In the genomic region with DNA sequence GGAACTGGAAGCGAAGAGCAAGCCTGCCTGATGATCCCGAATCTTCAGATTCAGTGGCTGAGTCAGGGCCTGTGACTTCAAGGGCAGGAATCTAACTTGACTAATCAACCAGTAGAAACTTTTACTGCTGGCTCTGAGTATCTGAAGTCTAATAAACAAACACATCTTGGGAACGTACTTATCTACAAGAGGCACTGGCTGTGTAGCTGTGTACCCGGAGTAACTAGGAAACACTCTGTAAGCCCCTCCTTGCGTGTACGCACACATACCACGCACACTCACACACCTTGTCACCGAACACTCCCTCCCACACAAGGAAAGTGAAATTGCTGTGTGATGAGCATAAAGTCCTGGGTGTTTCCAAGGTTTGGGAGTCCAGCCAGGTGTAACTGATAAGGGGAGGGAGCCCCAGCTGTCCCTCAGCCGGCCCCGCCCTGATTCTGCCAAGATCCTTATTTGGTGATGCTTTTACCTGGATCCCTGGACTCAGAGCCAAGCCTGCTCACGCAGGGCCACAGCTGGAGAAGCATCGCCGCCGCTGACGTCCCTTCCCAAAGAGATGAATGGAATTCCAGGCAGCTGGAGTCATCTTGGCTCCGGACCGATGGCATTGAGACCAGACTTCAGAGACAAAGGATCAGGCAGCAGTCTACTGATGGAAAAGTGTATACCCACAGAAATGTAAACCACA, we compare ENCODE assay signal across 8 mouse cellular contexts. TPM values are rescaled to one million over a fixed set of nuclear protein-coding genes. Genes with fewer than 3 reads are reported as not detected.
A peak's percentile ranks its signal among the peaks of the same experiment; 100 is the strongest.
DNase-seq lines count a peak whose midpoint lies in the region; ATAC-seq and TF ChIP-seq lines count a peak whose summit lies in the region.

No protein-coding gene starts in this region.

- H3K9ac ChIP-seq in forebrain, embryonic 12.5 days = peak overlapping the region; percentile 13; the same call in 1 of the 2 replicates
- no peak overlapping the region for H3K9ac ChIP-seq in liver, embryonic 14.5 days (replicated peaks)
- no peak overlapping the region for H3K9ac ChIP-seq in neural tube, embryonic 12.5 days

- peaks cover 25% of the 10 kb centered on the region for H3K4me1 ChIP-seq in forebrain, embryonic 12.5 days
- no peaks in the 10 kb centered on the region for H3K4me1 ChIP-seq in liver, embryonic 14.5 days (replicated peaks; ENCODE audit: control insufficient read depth in 2 of 2, insufficient read depth in 2 of 2, low read length in 1 of 2)
- H3K4me1 ChIP-seq in neural tube, embryonic 12.5 days = peaks cover 15% of the 10 kb centered on the region

- peak; percentile 15 to 23 for DNase-seq in frontal cortex, postnatal 10 days (ENCODE audit: low spot score in 2 of 2)
- no peak for DNase-seq in frontal cortex, adult 2 months (ENCODE audit: extremely low spot score in 1 of 2, low spot score in 1 of 2)
- DNase-seq in adrenal gland, adult 18-20 months (ENCODE audit: low spot score in 2 of 2) = peak; percentile 32 to 40
- peak; percentile 34 to 38 for DNase-seq in heart, postnatal 36 days
- no peak for DNase-seq in liver, embryonic 14.5 days (ENCODE audit: low read depth in 3 of 3, low spot score in 3 of 3)
- no peak for DNase-seq in cerebellum, adult 11-12 months

- peak; percentile 47 for ATAC-seq in forebrain, embryonic 12.5 days (ENCODE audit: low FRiP score)
- ATAC-seq in liver, embryonic 14.5 days (ENCODE audit: insufficient read depth) = no peak
- peak; percentile 33; the same call in 1 of the 2 replicates for ATAC-seq in neural tube, embryonic 12.5 days (ENCODE audit: low FRiP score, low read depth)

- H3K4me3 ChIP-seq in forebrain, embryonic 12.5 days (replicated peaks) = peak overlapping the region; percentile 51
- no peak overlapping the region for H3K4me3 ChIP-seq in liver, embryonic 14.5 days (ENCODE audit: insufficient read depth in 1 of 2, low read depth in 2 of 2, low read length in 2 of 2)
- H3K4me3 ChIP-seq in neural tube, embryonic 12.5 days = 0 out of 2 replicates have a peak overlapping the region, but pooled peaks have one; percentile 5

- no peaks in the 10 kb centered on the region for H3K9me3 ChIP-seq in forebrain, embryonic 12.5 days
- H3K9me3 ChIP-seq in liver, embryonic 14.5 days (ENCODE audit: control insufficient read depth, low read length) = no peaks in the 10 kb centered on the region
- H3K9me3 ChIP-seq in neural tube, embryonic 12.5 days = no peaks in the 10 kb centered on the region

- no peak for TF ChIP-seq CTCF in liver, embryonic 14.5 days (IDR thresholded peaks at IDR 0.05; ENCODE audit: low read depth)

- intact Hi-C loops in heart, postnatal 36 days (cut with DNase I) = loop anchor here (2.0 to 5.0 kb wide), 4 partner anchors 83 to 324 kb away; no protein-coding TSS in a partner anchor

- no peak for TF ChIP-seq EP300 in liver, embryonic 14.5 days (IDR thresholded peaks at IDR 0.05; ENCODE audit: low read depth)

- H3K27me3 ChIP-seq in forebrain, embryonic 12.5 days = peaks cover 28% of the 10 kb centered on the region
- H3K27me3 ChIP-seq in liver, embryonic 14.5 days (ENCODE audit: control insufficient read depth, insufficient read depth, low read length) = no peaks in the 10 kb centered on the region
- peaks cover 22% of the 10 kb centered on the region for H3K27me3 ChIP-seq in neural tube, embryonic 12.5 days (replicated peaks)

- no peak overlapping the region for H3K27ac ChIP-seq in forebrain, embryonic 12.5 days
- H3K27ac ChIP-seq in liver, embryonic 14.5 days = no peak overlapping the region
- H3K27ac ChIP-seq in neural tube, embryonic 12.5 days = no peak overlapping the region

- WGBS in forebrain, embryonic 12.5 days = 33% methylated on average over 17 of the region's 17 CpGs
- 45% methylated on average over 17 of the region's 17 CpGs for WGBS in liver, embryonic 14.5 days (ENCODE audit: insufficient replicate concordance)
- 40% methylated on average over 17 of the region's 17 CpGs for WGBS in neural tube, embryonic 12.5 days

- peak overlapping the region; percentile 92 for H3K4me2 ChIP-seq in forebrain, embryonic 12.5 days
- peak overlapping the region; percentile 63 for H3K4me2 ChIP-seq in liver, embryonic 14.5 days (ENCODE audit: low read depth)
- peak overlapping the region; percentile 91 for H3K4me2 ChIP-seq in neural tube, embryonic 12.5 days (replicated peaks)

- no peaks in the 10 kb centered on the region for H3K36me3 ChIP-seq in forebrain, embryonic 12.5 days (replicated peaks)
- no peaks in the 10 kb centered on the region for H3K36me3 ChIP-seq in liver, embryonic 14.5 days (replicated peaks; ENCODE audit: control insufficient read depth, insufficient read depth, low read depth)
- H3K36me3 ChIP-seq in neural tube, embryonic 12.5 days = no peaks in the 10 kb centered on the region

RNA-seq across cellular contexts. Expression of a gene that starts 1.3 kb away (rescaled TPM):
- polyA plus RNA-seq in frontal cortex, adult 2 months (2012; rRNA removed) = 0.71 and 1.1 TPM in 2 replicates
- 10 to 100 TPM; 27.7 to 43.6 TPM for total RNA-seq in adrenal gland, adult 18-20 months (2021)
- 31.7 and 40.6 TPM in 2 replicates for polyA plus RNA-seq in forebrain, embryonic 12.5 days (2016; fragmentation: Nextera tagmentation; extraction: Ambion mirVana)
- total RNA-seq in heart, postnatal 36 days (2021) = 10 to 100 TPM; 10.8 to 12.7 TPM
- 10.3 and 12.7 TPM in 2 replicates for polyA plus RNA-seq in liver, embryonic 14.5 days (2012; rRNA removed)
- 24.2 and 33.8 TPM in 2 replicates for polyA plus RNA-seq in liver, embryonic 14.5 days (2014; fragmentation: Nextera tagmentation; extraction: Ambion mirVana)
- 15.8 and 17.5 TPM in 2 replicates for polyA plus RNA-seq in neural tube, embryonic 12.5 days (2016; fragmentation: Nextera tagmentation; extraction: Ambion mirVana)

Comparison
In these comparisons a context has a peak if more than half of its experiments do, and no peak if none do; other contexts are left out.
1. DNase-seq: peak in frontal cortex, postnatal 10 days (2 of 2), adrenal gland, adult 18-20 months (2 of 2) and heart, postnatal 36 days (2 of 2); none in frontal cortex, adult 2 months (0 of 2), liver, embryonic 14.5 days (0 of 3) and cerebellum, adult 11-12 months (single experiment).
2. H3K4me3 ChIP-seq: peak in forebrain, embryonic 12.5 days (single experiment) and neural tube, embryonic 12.5 days (single experiment); none in liver, embryonic 14.5 days (0 of 2).
3. Peak in every context shown above with its lines, with median percentiles within 50 percentile points of each other: H3K4me2 ChIP-seq.